Mouse (Mus musculus) left cerebral cortex, adult 11 months (tissue): Measurements from ENCODE around the gene Nxph4.

Experiments
- DNase-seq: peaks from one replicate; pipeline ENCODE4 v3.0.0; 2022; ENCODE audit warnings: low spot score

Gene Nxph4

GRCm38 (mm10) chr10:127534036-127534928, at the start of gene Nxph4:
TSS of gene Nxph4 (minus strand) at chr10:127534559.
- DNase-seq, result no peak

- no peak for DNase-seq
Measured at GRCm38 (mm10) chr10:127583649-127584048, 49.3 kb upstream of the Nxph4 start.

GRCm38 (mm10) chr10:127581291-127581690, 46.9 kb upstream of the Nxph4 start:
- DNase-seq, result no peak

GRCm38 (mm10) chr10:127577982-127578381, 43.6 kb upstream of the Nxph4 start:
- DNase-seq, result no peak

DNA sequence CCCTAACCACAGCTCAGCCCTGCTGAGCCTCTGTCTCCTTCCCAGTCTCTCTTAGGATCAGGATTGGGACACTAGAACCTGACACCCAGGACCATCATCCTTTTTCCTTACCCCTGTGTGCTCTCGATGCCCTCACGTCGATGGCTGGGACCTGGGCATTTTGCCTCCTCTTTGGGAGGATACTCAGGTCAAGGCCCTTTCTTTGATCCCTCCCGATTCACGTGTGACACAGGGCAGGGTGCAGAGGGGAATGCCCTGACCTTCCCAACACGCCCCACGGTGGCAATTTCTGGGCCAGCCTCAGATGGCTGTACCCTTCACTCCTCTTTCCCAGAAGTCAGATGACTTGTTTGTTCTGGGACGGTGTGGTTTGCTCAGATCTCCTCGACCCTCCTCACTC, 42.8 kb upstream of the Nxph4 start:
- no peak for DNase-seq

DNA sequence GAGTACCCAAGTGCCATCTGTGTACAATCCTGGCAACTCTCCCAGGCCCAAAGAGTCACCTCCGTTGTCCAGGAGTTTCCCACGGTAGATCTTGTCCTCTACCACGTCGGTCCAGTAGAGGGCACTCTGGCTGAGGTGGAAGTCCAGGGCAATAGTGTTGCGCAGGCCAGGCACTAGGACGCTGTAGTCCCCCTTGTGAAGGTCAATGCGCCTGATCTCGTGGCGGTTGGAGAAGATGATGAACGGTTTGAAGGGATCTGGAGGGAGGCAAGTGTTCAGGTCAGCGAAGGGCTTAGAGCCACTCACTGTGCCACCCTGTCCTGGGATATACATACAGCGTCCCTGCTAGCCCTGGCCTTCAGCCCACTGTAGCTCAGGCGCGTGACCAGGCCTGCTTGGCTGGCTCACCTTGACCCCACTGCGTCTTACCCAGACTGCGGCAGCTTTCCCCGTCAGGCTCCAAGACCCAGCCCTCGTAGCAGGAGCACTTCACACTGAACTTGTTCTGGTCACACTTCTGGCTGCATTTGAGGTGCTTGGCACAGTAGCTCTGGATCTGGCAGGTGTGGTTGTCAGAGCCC, 42.1 kb upstream of the Nxph4 start:
- no peak for DNase-seq

GRCm38 (mm10) chr10:127575741-127576140, 41.4 kb upstream of the Nxph4 start:
- no peak for DNase-seq

DNA sequence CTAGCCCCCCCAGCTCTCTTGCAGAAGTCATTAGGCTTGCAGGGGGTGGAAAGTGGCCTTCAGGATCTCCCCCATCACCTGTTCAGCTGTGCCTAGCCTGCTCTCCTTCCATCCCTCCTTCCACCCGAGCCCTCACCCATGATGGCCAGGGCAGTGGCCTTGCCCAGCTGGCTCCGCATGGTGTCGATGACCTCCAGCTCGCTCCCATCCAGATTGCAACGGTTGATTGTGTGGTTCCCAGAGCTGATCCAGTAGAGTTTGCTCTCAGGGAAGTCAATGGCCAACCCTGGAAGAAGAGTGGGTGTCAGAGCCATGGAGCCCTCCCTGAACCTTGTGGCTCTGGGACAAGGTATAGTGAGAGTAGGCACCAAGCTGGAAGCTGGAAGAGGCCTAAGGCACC, 37.9 kb upstream of the Nxph4 start:
- DNase-seq, result no peak

GRCm38 (mm10) chr10:127570937-127571641, 36.7 kb upstream of the Nxph4 start:
- no peak for DNase-seq

DNA sequence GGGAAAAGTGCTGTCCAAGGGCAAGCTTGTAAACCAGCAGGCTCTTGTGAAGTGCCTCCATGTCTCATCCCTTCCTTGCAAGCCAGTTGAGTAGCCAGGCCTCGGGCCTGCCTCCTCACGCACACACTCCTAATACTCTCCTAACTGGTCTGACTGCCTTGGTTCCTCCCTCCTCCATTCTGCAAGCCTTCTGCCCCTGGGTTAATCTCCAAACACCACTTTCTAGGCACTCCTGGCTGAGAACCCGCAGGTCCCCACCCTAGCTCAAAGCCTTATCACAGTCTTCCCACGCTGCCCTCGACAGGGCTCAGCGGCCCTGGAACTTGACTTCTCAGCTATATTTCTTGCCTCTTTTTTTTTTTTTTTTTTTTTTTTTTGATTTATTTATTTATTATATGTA, 36.0 kb upstream of the Nxph4 start:
- no peak for DNase-seq

GRCm38 (mm10) chr10:127569450-127569849, 35.1 kb upstream of the Nxph4 start:
- peak; percentile 53 for DNase-seq

GRCm38 (mm10) chr10:127566553-127567326, 32.4 kb upstream of the Nxph4 start:
- no peak for DNase-seq

DNA sequence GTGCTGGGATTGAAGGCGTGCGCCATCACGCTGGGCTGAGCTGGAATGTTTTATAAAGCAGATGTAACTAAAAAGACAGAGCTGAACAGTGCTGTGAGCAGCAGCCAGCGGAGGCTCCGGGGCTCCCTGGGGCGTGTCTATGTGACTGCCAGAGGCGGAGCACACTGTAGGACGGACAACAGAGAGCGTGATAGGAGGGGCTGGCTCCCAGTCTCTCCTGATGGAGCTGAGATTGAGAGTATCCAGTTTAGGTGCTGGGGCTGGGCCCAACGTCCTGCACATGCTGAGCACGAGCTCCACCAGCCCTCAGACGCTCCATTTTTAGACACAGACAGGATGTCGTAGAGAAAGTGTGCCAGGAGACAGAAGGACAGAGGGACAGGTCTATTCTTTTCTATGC, 29.9 kb upstream of the Nxph4 start:
- DNase-seq, result no peak

DNA sequence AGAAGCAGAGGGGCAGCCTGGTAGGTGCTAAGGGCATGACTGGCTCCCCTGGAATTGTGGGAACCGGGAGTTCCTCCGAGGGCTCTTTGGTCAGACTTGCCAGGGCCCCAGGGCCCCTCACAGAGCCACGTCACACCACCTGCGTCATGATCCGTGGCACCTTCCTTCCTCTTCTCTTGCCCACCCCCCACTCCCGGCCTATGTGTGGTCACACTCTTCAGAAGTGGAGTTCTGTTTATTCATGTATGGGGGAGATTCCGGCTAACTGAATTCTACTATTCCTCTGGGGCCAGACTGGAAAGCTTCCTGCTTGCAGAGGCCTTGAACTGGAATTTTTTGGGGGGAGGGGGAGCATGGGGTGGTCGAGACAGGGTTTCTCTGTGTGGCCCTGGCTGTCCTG, 29.5 kb upstream of the Nxph4 start:
- no peak for DNase-seq

DNA sequence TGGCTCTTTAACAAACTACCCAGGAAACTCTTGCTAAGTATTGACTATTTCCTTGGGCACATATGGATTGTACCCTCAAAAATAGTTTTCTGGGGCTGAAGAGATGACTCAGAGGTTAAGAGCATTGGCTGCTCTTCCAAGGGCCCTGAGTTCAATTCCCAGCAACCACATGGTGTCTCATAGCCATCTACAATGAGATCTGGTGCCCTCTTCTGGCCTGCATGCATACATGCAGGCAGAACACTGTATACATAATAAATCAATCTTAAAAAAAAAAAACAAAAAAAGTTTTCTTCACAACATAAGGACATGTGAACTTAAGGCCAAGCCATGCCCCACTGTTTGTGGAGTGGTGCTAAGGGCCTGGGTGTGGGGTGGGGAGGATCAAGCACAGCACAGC, 26.8 kb upstream of the Nxph4 start:
- DNase-seq, result no peak

DNA sequence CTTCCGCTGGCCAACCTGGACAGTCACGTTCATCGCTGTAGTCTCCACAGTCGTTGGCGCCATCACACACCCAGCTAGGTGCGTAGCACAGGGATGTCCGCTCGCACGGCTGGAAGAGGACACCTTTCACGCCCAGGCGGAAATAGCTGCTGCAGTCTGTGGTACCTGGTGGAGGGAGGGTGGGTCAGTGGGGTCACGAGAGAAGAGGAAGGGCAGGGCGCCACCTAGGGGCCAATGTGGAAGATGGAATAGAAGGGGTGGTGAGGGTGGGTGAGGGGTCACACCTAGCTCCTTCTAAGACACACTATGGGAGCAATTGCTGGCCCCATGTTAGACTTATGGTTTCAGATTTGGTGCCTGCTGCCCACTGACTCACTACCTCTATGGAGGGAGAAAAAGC, 23.0 kb upstream of the Nxph4 start:
- DNase-seq, result no peak

- DNase-seq, result no peak
Measured at GRCm38 (mm10) chr10:127555703-127556102, 21.3 kb upstream of the Nxph4 start.

- DNase-seq, result no peak
Measured at GRCm38 (mm10) chr10:127549892-127550291, 15.5 kb upstream of the Nxph4 start.

DNA sequence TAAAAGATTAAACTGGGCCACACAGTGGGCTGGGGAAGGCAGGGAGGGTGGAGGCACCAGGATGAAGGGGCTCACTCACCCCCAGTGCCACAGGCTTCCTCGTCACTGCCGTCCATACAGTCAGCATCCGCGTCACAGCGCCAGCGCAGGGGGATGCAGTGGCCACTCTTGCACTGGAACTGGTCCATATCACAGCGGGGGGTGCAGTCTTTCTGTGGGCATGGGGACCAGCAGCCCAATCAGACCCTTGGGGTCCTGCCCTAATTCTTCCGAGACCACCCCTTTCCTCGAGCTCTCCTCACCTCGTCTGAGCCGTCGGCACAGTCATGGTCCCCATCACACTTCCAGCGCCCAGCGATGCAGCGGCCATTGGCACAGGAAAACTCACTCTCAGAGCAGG, 13.9 kb upstream of the Nxph4 start:
- no peak for DNase-seq

GRCm38 (mm10) chr10:127546505-127546904, 12.1 kb upstream of the Nxph4 start:
- DNase-seq, result no peak

- no peak for DNase-seq
Measured at GRCm38 (mm10) chr10:127544375-127544774, 10.0 kb upstream of the Nxph4 start.

DNA sequence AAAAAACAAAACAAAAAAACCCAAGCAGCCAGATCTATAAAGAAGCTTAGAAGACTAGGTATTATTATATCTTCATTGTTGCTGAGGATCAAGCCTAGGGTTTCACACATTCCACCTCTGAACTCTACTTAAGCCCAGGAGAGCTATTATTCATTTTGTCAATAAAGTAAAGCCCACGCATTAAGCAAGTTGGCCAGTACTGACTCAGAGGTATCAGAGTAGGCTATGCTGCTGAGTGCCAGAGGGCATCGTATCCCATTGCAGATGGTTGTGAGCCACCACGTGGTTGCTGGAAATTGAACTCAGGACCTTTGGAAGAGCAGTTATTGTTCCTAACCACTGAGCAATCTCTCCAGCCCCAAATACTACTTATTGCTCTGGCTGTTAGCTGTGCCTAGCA, 9.6 kb upstream of the Nxph4 start:
- DNase-seq, result no peak
